8 mouse cellular contexts compared by ENCODE assay signal in genomic region chr13:100670181-100670741, GRCm38 (mm10). TPM values are rescaled to one million over a fixed set of nuclear protein-coding genes. Genes with fewer than 3 reads are reported as not detected.
DNase-seq lines count a peak whose midpoint lies in the region; ATAC-seq lines count a peak whose summit lies in the region.

No protein-coding gene starts in this region.

- no peaks in the 10 kb centered on the region for H3K4me1 ChIP-seq in heart, embryonic 10.5 days
- peaks cover 8% of the 10 kb centered on the region for H3K4me1 ChIP-seq in hindbrain, embryonic 13.5 days (replicated peaks)

- peak overlapping the region; percentile 84 for H3K4me2 ChIP-seq in hindbrain, embryonic 13.5 days

- peak overlapping the region; percentile 91 for H3K27ac ChIP-seq in heart, embryonic 10.5 days
- no peak overlapping the region for H3K27ac ChIP-seq in hindbrain, embryonic 13.5 days

- H3K9me3 ChIP-seq in heart, embryonic 10.5 days = no peaks in the 10 kb centered on the region
- H3K9me3 ChIP-seq in hindbrain, embryonic 13.5 days = no peaks in the 10 kb centered on the region

- peak overlapping the region; percentile 67 for H3K4me3 ChIP-seq in heart, embryonic 10.5 days
- H3K4me3 ChIP-seq in hindbrain, embryonic 13.5 days = peak overlapping the region; percentile 50

- DNase-seq in heart, embryonic 10.5 days (ENCODE audit: low spot score) = no peak
- no peak for DNase-seq in heart, adult 18-20 months
- peak; percentile 0 for DNase-seq in Muller cell, postnatal 12 days (ENCODE audit: inconsistent ontology term)
- no peak for DNase-seq in adrenal gland, postnatal 36 days
- DNase-seq in left cerebral cortex, postnatal 10 days (ENCODE audit: extremely low spot score in 1 of 2, low spot score in 2 of 2) = no peak
- no peak for DNase-seq in ovary, postnatal 14 days (ENCODE audit: low spot score)

- no peak for ATAC-seq in hindbrain, embryonic 13.5 days (ENCODE audit: low FRiP score)
- ATAC-seq in megakaryocyte progenitor cell, adult 5-6 weeks (replicated peaks; ENCODE audit: poor library complexity) = peak; percentile 17

- intact Hi-C loops in left cerebral cortex, postnatal 10 days (cut with DNase I) = no loop called here

- no peaks in the 10 kb centered on the region for H3K27me3 ChIP-seq in heart, embryonic 10.5 days (ENCODE audit: insufficient read depth, poor library complexity, severe bottlenecking)
- H3K27me3 ChIP-seq in hindbrain, embryonic 13.5 days = peaks cover 10% of the 10 kb centered on the region

- H3K9ac ChIP-seq in hindbrain, embryonic 13.5 days = no peak overlapping the region

- peaks cover 15% of the 10 kb centered on the region for H3K36me3 ChIP-seq in heart, embryonic 10.5 days
- peaks cover 13% of the 10 kb centered on the region for H3K36me3 ChIP-seq in hindbrain, embryonic 13.5 days

- WGBS in heart, embryonic 10.5 days = 53% methylated on average over 9 of the region's 9 CpGs
- WGBS in hindbrain, embryonic 13.5 days = 68% methylated on average over 9 of the region's 9 CpGs

RNA-seq across cellular contexts. Expression of gene Ccdc125, which starts 0.7 kb away (rescaled TPM):
- polyA plus RNA-seq in heart, embryonic 10.5 days (2016; fragmentation: Nextera tagmentation; extraction: Ambion mirVana) = 4.2 and 5.8 TPM in 2 replicates
- total RNA-seq in heart, adult 18-20 months (2021) = under 1 TPM; 0.17 to 0.46 TPM
- 1.9 TPM in 2 replicates for polyA plus RNA-seq in hindbrain, embryonic 13.5 days (2015; fragmentation: Nextera tagmentation; extraction: Ambion mirVana)
- total RNA-seq in megakaryocyte progenitor cell, adult 5-6 weeks (2015) = 24.0 and 28.2 TPM in 2 replicates
- total RNA-seq in megakaryocyte progenitor cell, adult 5-6 weeks (2017) = 48.0 and 48.1 TPM in 2 replicates
- under 1 TPM; 0.66 to 0.76 TPM for total RNA-seq in adrenal gland, postnatal 36 days (2021)
- under 1 TPM; 0.47 to 0.79 TPM for total RNA-seq in left cerebral cortex, postnatal 10 days (2021)

RNA-seq across cellular contexts. Expression of gene Taf9, which starts 18.9 kb away (rescaled TPM):
- polyA plus RNA-seq in heart, embryonic 10.5 days (2016; fragmentation: Nextera tagmentation; extraction: Ambion mirVana) = 12.4 and 12.8 TPM in 2 replicates
- total RNA-seq in heart, adult 18-20 months (2021) = 10 to 100 TPM in 1 of 2 experiments, 1 to 10 TPM in 1; 9.6 to 18.1 TPM
- polyA plus RNA-seq in hindbrain, embryonic 13.5 days (2015; fragmentation: Nextera tagmentation; extraction: Ambion mirVana) = 21.2 and 28.6 TPM in 2 replicates
- 62.2 and 84.3 TPM in 2 replicates for total RNA-seq in megakaryocyte progenitor cell, adult 5-6 weeks (2015)
- 37.0 and 56.6 TPM in 2 replicates for total RNA-seq in megakaryocyte progenitor cell, adult 5-6 weeks (2017)
- total RNA-seq in adrenal gland, postnatal 36 days (2021) = 10 to 100 TPM in 1 of 2 experiments, 1 to 10 TPM in 1; 8.3 to 15.4 TPM
- 10 to 100 TPM; 23.2 to 29.3 TPM for total RNA-seq in left cerebral cortex, postnatal 10 days (2021)

RNA-seq across cellular contexts. Expression of gene Rad17, which starts 19.4 kb away (rescaled TPM):
- 24.1 and 25.6 TPM in 2 replicates for polyA plus RNA-seq in heart, embryonic 10.5 days (2016; fragmentation: Nextera tagmentation; extraction: Ambion mirVana)
- 10 to 100 TPM; 15.0 to 17.1 TPM for total RNA-seq in heart, adult 18-20 months (2021)
- 19.8 and 19.9 TPM in 2 replicates for polyA plus RNA-seq in hindbrain, embryonic 13.5 days (2015; fragmentation: Nextera tagmentation; extraction: Ambion mirVana)
- total RNA-seq in megakaryocyte progenitor cell, adult 5-6 weeks (2015) = 30.2 and 33.0 TPM in 2 replicates
- total RNA-seq in megakaryocyte progenitor cell, adult 5-6 weeks (2017) = 34.9 and 38.4 TPM in 2 replicates
- 10 to 100 TPM; 21.0 to 22.7 TPM for total RNA-seq in adrenal gland, postnatal 36 days (2021)
- total RNA-seq in left cerebral cortex, postnatal 10 days (2021) = 10 to 100 TPM; 13.0 to 13.3 TPM

RNA-seq across cellular contexts. Expression of gene Ak6, which starts 19.5 kb away (rescaled TPM):
- polyA plus RNA-seq in heart, embryonic 10.5 days (2016; fragmentation: Nextera tagmentation; extraction: Ambion mirVana) = 271 and 304 TPM in 2 replicates
- total RNA-seq in heart, adult 18-20 months (2021) = 10 to 100 TPM; 59.8 to 63.5 TPM
- 335 and 338 TPM in 2 replicates for polyA plus RNA-seq in hindbrain, embryonic 13.5 days (2015; fragmentation: Nextera tagmentation; extraction: Ambion mirVana)
- total RNA-seq in megakaryocyte progenitor cell, adult 5-6 weeks (2015) = 391 and 416 TPM in 2 replicates
- total RNA-seq in megakaryocyte progenitor cell, adult 5-6 weeks (2017) = 317 and 335 TPM in 2 replicates
- total RNA-seq in adrenal gland, postnatal 36 days (2021) = 10 to 100 TPM; 68.9 to 84.4 TPM
- total RNA-seq in left cerebral cortex, postnatal 10 days (2021) = 100 to 1,000 TPM; 110 to 115 TPM

RNA-seq across cellular contexts. Expression of gene Marveld2, which starts 53.5 kb away (rescaled TPM):
- polyA plus RNA-seq in heart, embryonic 10.5 days (2016; fragmentation: Nextera tagmentation; extraction: Ambion mirVana) = 3.7 and 5.3 TPM in 2 replicates
- under 1 TPM; 0.42 to 0.57 TPM for total RNA-seq in heart, adult 18-20 months (2021)
- polyA plus RNA-seq in hindbrain, embryonic 13.5 days (2015; fragmentation: Nextera tagmentation; extraction: Ambion mirVana) = 2.4 TPM in 2 replicates
- 0.27 and 0.54 TPM in 2 replicates for total RNA-seq in megakaryocyte progenitor cell, adult 5-6 weeks (2015)
- total RNA-seq in megakaryocyte progenitor cell, adult 5-6 weeks (2017) = 0.44 and 0.62 TPM in 2 replicates
- total RNA-seq in adrenal gland, postnatal 36 days (2021) = under 1 TPM; 0.56 to 0.76 TPM
- total RNA-seq in left cerebral cortex, postnatal 10 days (2021) = 1 to 10 TPM; 1.2 to 2.6 TPM

Comparison
In these comparisons a context has a peak if more than half of its experiments do, and no peak if none do; other contexts are left out.
1. RNA of gene Ccdc125, which starts 0.7 kb away (total RNA-seq): 24.0 to 48.1 TPM in megakaryocyte progenitor cell, adult 5-6 weeks; 0.47 to 0.79 TPM in left cerebral cortex, postnatal 10 days, 0.66 to 0.76 TPM in adrenal gland, postnatal 36 days and 0.17 to 0.46 TPM in heart, adult 18-20 months; every median in the first group is over 10 times any median in the second.